Comparison of ENCODE assay signal across 8 mouse cellular contexts in the genomic region with DNA sequence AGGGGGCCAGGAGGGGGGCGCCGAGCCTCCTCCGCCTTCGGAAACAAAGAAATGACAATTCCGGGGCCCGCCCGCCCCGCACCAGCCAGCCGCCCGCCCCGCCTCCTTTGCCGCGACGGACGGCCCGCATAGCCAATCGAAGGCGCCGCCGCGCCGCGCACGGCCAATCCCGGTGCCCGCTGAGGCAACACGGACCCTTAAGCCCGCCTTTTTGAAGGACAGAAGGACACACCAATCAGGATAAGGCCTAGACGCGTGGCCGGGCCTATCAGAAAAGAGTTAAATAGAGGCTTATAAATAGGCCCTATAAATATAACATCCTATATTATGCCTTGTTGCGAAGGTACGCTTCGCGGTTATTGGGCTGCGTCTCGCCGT. TPM values are rescaled to one million over a fixed set of nuclear protein-coding genes. Genes with fewer than 3 reads are reported as not detected.
DNase-seq lines count a peak whose midpoint lies in the region; ATAC-seq lines count a peak whose summit lies in the region.

A gene (minus strand): TSS at position 87 of the 378 bp plus-strand sequence.

- no peaks in the 10 kb centered on the region for H3K9me3 ChIP-seq in embryonic facial prominence, embryonic 13.5 days
- H3K9me3 ChIP-seq in kidney, embryonic 14.5 days (ENCODE audit: control insufficient read depth, low read length): no peaks in the 10 kb centered on the region
- H3K9me3 ChIP-seq in limb, embryonic 15.5 days: no peaks in the 10 kb centered on the region

- under 1% methylated on average over 38 of the region's 38 CpGs for WGBS in embryonic facial prominence, embryonic 13.5 days
- under 1% methylated on average over 38 of the region's 38 CpGs for WGBS in kidney, embryonic 14.5 days
- under 1% methylated on average over 38 of the region's 38 CpGs for WGBS in limb, embryonic 15.5 days

- peak within 1 kb of the TSS; percentile 83 for H3K27ac ChIP-seq in embryonic facial prominence, embryonic 13.5 days
- H3K27ac ChIP-seq in kidney, embryonic 14.5 days (ENCODE audit: low read depth, low read length): peak within 1 kb of the TSS; percentile 88
- H3K27ac ChIP-seq in limb, embryonic 15.5 days: peak within 1 kb of the TSS; percentile 92

- peak; percentile 98 for DNase-seq in 3T3-L1 (ENCODE audit: low read depth, low spot score)
- peak; percentile 98 to 99 for DNase-seq in adrenal gland, postnatal 36 days
- DNase-seq in heart, adult 9 months (ENCODE audit: low spot score in 2 of 2): peak; percentile 100
- DNase-seq in monocyte, adult 2 months (ENCODE audit: low read depth in 1 of 2, low spot score in 2 of 2): peak; percentile 96 to 97
- peak; percentile 98 for DNase-seq in spleen, postnatal 36 days (ENCODE audit: low spot score in 2 of 2)

- peak; percentile 95 for ATAC-seq in embryonic facial prominence, embryonic 13.5 days (ENCODE audit: insufficient number of reproducible peaks, insufficient read depth, low FRiP score, low TSS enrichment, low read depth)
- peak; percentile 97 for ATAC-seq in kidney, embryonic 14.5 days (ENCODE audit: low FRiP score, low TSS enrichment)
- ATAC-seq in limb, embryonic 15.5 days (ENCODE audit: insufficient number of reproducible peaks, low FRiP score, low TSS enrichment, low read depth): peak; percentile 94

- peaks cover 37% of the 10 kb centered on the region for H3K4me1 ChIP-seq in embryonic facial prominence, embryonic 13.5 days
- H3K4me1 ChIP-seq in kidney, embryonic 14.5 days (ENCODE audit: control insufficient read depth, insufficient read depth, low read length): peaks cover 24% of the 10 kb centered on the region
- peaks cover 28% of the 10 kb centered on the region for H3K4me1 ChIP-seq in limb, embryonic 15.5 days

- no peaks in the 10 kb centered on the region for H3K36me3 ChIP-seq in embryonic facial prominence, embryonic 13.5 days
- H3K36me3 ChIP-seq in kidney, embryonic 14.5 days (ENCODE audit: control insufficient read depth, insufficient read depth, low read length): no peaks in the 10 kb centered on the region
- H3K36me3 ChIP-seq in limb, embryonic 15.5 days: no peaks in the 10 kb centered on the region

- peaks cover 9% of the 10 kb centered on the region for H3K27me3 ChIP-seq in embryonic facial prominence, embryonic 13.5 days
- H3K27me3 ChIP-seq in kidney, embryonic 14.5 days (ENCODE audit: control insufficient read depth, insufficient read depth, low read length): no peaks in the 10 kb centered on the region
- H3K27me3 ChIP-seq in limb, embryonic 15.5 days: peaks cover 4% of the 10 kb centered on the region; the same call in 1 of the 2 replicates

- peak within 1 kb of the TSS; percentile 97 for H3K4me3 ChIP-seq in embryonic facial prominence, embryonic 13.5 days
- peak within 1 kb of the TSS; percentile 84 for H3K4me3 ChIP-seq in kidney, embryonic 14.5 days (ENCODE audit: low read length)
- peak within 1 kb of the TSS; percentile 99 for H3K4me3 ChIP-seq in limb, embryonic 15.5 days

- H3K9ac ChIP-seq in embryonic facial prominence, embryonic 13.5 days: peak within 1 kb of the TSS; percentile 96
- H3K9ac ChIP-seq in kidney, embryonic 14.5 days (ENCODE audit: low read depth, low read length): peak within 1 kb of the TSS; percentile 94
- peak within 1 kb of the TSS; percentile 94 for H3K9ac ChIP-seq in limb, embryonic 15.5 days

- peak within 1 kb of the TSS; percentile 72 for H3K4me2 ChIP-seq in embryonic facial prominence, embryonic 13.5 days
- peak within 1 kb of the TSS; percentile 87 for H3K4me2 ChIP-seq in kidney, embryonic 14.5 days (replicated peaks; ENCODE audit: low read depth, low read length)
- H3K4me2 ChIP-seq in limb, embryonic 15.5 days: peak within 1 kb of the TSS; percentile 83

RNA-seq across cellular contexts. Expression of the gene that starts here (rescaled TPM):
- total RNA-seq in adrenal gland, postnatal 36 days (2021): 10 to 100 TPM; 37.3 to 39.0 TPM
- 62.8 and 67.5 TPM in 2 replicates for polyA plus RNA-seq in embryonic facial prominence, embryonic 13.5 days (2015; fragmentation: Nextera tagmentation; extraction: Ambion mirVana)
- polyA plus RNA-seq in kidney, embryonic 14.5 days (2014; fragmentation: Nextera tagmentation; extraction: Ambion mirVana): 40.8 and 43.5 TPM in 2 replicates
- polyA plus RNA-seq in limb, embryonic 15.5 days (2015; fragmentation: Nextera tagmentation; extraction: Ambion mirVana): 39.1 and 44.7 TPM in 2 replicates

Comparison
In these comparisons a context has a peak if more than half of its experiments do, and no peak if none do; other contexts are left out.
1. Peak in every context shown above with its lines: DNase-seq, ATAC-seq, H3K4me3 ChIP-seq and H3K27ac ChIP-seq.